Mouse (Mus musculus) neural tube, embryonic 11.5 days (tissue): Measurements from ENCODE around the gene Cdcp1. TPM values are rescaled to one million over a fixed set of nuclear protein-coding genes. Genes with fewer than 3 reads are reported as not detected.

Experiments used
- ATAC-seq: fragments of 200-750 bp; cut with Nextera tagmentation; 2 replicates; pipeline ENCODE4 v1.8.0; 2017; ENCODE audit warnings: moderate number of reproducible peaks, mild to moderate bottlenecking, moderate TSS enrichment, moderate library complexity; ENCODE audit not compliant: insufficient read depth, low FRiP score, low TSS enrichment
- DNase-seq: peaks from one replicate; pipeline ENCODE4 v3.0.0-alpha.2; 2015; ENCODE audit warnings: low spot score
- H3K27ac ChIP-seq: fragments of 300-500 bp; sonication (generic); 2 replicates; pipeline ENCODE4 v1.5.1; 2014; ENCODE audit warnings: low read depth, mild to moderate bottlenecking, low read length
- H3K27me3 ChIP-seq: fragments of 300-500 bp; sonication (generic); 2 replicates; pipeline ENCODE4 v1.6.1; 2014; ENCODE audit warnings: mild to moderate bottlenecking, low read length, mixed read lengths; ENCODE audit not compliant: control insufficient read depth, insufficient read depth
- H3K36me3 ChIP-seq: fragments of 300-500 bp; sonication (generic); 2 replicates; pipeline ENCODE4 v1.6.1; 2014; ENCODE audit warnings: mild to moderate bottlenecking, low read length, moderate library complexity, mixed read lengths; ENCODE audit not compliant: control insufficient read depth, insufficient read depth
- H3K4me1 ChIP-seq: fragments of 300-500 bp; sonication (generic); 2 replicates; pipeline ENCODE4 v1.6.1; 2014; ENCODE audit warnings: low read length, mixed read lengths; ENCODE audit not compliant: control insufficient read depth, insufficient read depth
- H3K4me2 ChIP-seq: fragments of 300-500 bp; sonication (generic); 2 replicates; pipeline ENCODE4 v1.6.1; 2014; ENCODE audit warnings: low read depth, mild to moderate bottlenecking, moderate library complexity
- H3K4me3 ChIP-seq: fragments of 300-500 bp; sonication (generic); 2 replicates; pipeline ENCODE4 v1.5.1; 2014; ENCODE audit warnings: low read depth, low read length
- H3K9ac ChIP-seq: fragments of 300-500 bp; sonication (generic); 2 replicates; pipeline ENCODE4 v1.6.1; 2014; ENCODE audit warnings: mild to moderate bottlenecking, low read length
- H3K9me3 ChIP-seq: fragments of 300-500 bp; sonication (generic); 2 replicates; pipeline ENCODE4 v1.6.1; 2016; ENCODE audit warnings: low read length; ENCODE audit not compliant: control insufficient read depth
- WGBS: fragments of 180-500 bp; shearing (Covaris S2); extraction: QIAGEN DNeasy Blood & Tissue Kit; methylation state at CpG from one replicate; pipeline ENCODE4 v1.1.7; 2014; 5-methylcytosine and 5-hydroxymethylcytosine counted together
- polyA plus RNA-seq: library from polyadenylated mRNA; unstranded; fragments of >200 nt; fragmentation: Nextera tagmentation; extraction: Ambion mirVana; gene quantifications from 2 replicates; pipeline ENCODE4 v1.2.1, GENCODE M21; 2014

The Cdcp1 gene
- 0.58 and 0.89 TPM in 2 replicates for polyA plus RNA-seq

- Histone ChIP-seq H3K4me1 (no peaks in the 10 kb centered on the region), H3K27me3 (peaks cover 13% of the 10 kb centered on the region), H3K9ac (no peak within 1 kb of the TSS), H3K27ac (no peak within 1 kb of the TSS), H3K36me3 (no peaks in the 10 kb centered on the region), H3K9me3 (no peaks in the 10 kb centered on the region), H3K4me2 (peak within 1 kb of the TSS; percentile 23), H3K4me3 (no peak within 1 kb of the TSS)
- no peak for DNase-seq
- ATAC-seq, result no peak
- 8% methylated on average over 34 of the region's 45 CpGs for WGBS
Observed at GRCm38 (mm10) chr9:123215621-123216440, at the start of gene Cdcp1. Cdcp1 (minus strand) TSS chr9:123216038.

DNA sequence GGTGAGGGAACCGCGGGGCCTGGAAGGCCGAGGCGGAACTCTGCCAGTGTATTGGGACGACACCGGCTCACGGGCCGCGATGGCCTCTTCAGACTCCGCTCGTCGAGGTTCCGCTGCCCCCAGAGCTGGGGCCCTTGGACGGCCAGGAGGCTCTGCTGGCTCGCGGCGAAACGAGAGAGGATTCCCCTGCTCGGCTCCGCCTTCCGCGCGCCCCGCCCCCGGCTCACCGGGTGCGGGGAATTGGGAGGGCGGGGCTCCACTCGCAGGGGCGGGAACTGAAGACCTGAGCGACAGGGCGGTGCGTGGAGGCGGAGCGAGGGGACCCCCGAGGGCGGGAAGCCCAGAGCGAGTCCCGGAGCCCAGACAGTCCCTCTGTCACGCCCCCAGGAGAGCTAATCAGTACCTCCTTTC is 44.8 kb upstream of the Cdcp1 start, which contains the start of gene Tmem158:
Gene Tmem158, minus strand, starts transcription at position 154 of the 411 bp plus-strand sequence.
- H3K4me1 ChIP-seq, result no peaks in the 10 kb centered on the region; the same call in 1 of the 2 replicates
- H3K27me3 ChIP-seq, result 0 out of 2 replicates have a peak, but pooled peaks cover 5% of the 10 kb centered on the region
- no peaks in the 10 kb centered on the region for H3K9me3 ChIP-seq
- no peaks in the 10 kb centered on the region for H3K36me3 ChIP-seq
- H3K4me3 ChIP-seq, result peak within 1 kb of the TSS; percentile 66
- H3K4me2 ChIP-seq, result peak within 1 kb of the TSS; percentile 96
- peak; percentile 89 for ATAC-seq
- 0 out of 2 replicates have a peak within 1 kb of the TSS, but pooled peaks have one; percentile 27 for H3K27ac ChIP-seq
- peak; percentile 92 for DNase-seq
- peak within 1 kb of the TSS; percentile 74 for H3K9ac ChIP-seq
- 1% methylated on average over 34 of the region's 40 CpGs for WGBS

DNA sequence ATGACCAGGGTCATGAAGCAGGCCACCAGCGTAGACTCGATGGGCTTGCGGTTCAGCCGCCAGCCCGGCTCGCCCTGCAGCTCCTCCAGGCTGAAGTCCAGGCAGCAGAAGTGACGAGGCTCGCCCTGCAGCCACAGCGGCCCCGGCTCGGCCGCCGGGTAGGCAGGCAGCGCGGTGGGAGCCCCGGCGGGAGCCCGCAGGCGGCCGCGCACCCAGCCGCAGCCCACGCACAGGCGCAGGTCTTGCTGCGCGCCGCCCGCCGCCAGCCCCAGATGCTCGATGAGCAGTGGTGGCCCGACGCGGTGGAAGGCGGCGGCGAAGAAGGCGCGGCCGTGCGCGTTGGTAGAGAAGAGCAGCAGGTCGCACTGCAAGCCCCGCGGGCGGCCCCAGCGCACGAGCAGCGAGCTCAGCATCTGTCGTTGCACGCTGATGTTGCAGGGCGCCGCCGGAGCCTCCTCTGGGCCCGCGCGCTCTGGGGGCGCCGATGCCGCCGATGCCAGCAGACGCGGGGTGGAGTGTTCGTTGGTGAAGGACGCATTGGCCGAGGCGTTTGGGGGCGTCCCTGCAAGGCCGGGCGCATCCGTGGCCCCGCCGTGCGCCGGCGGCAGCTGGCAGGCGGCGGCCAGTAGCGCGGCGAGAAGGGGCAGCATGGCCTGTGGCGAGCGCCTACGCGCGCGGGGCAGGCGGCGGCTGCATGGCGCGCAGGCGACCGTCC is 44.2 kb upstream of the Cdcp1 start:
- Histone ChIP-seq H3K9ac (peak overlapping the region; percentile 74), H3K4me3 (peak overlapping the region; percentile 66), H3K27me3 (0 out of 2 replicates have a peak, but pooled peaks cover 5% of the 10 kb centered on the region), H3K9me3 (no peaks in the 10 kb centered on the region), H3K4me2 (peak overlapping the region; percentile 96), H3K4me1 (no peaks in the 10 kb centered on the region; the same call in 1 of the 2 replicates), H3K27ac (0 out of 2 replicates have a peak overlapping the region, but pooled peaks have one; percentile 27), H3K36me3 (no peaks in the 10 kb centered on the region)
- DNase-seq, result peak; percentile 63
- ATAC-seq, result peak; percentile 79
- WGBS, result under 1% methylated on average over 76 of the region's 92 CpGs

- DNase-seq (peak; percentile 89), ATAC-seq (no peak; the same call in none of the 2 replicates)
- Histone ChIP-seq H3K27me3 (0 out of 2 replicates have a peak, but pooled peaks cover 5% of the 10 kb centered on the region), H3K36me3 (no peaks in the 10 kb centered on the region), H3K9me3 (no peaks in the 10 kb centered on the region), H3K4me3 (peak overlapping the region; percentile 66), H3K9ac (peak overlapping the region; percentile 74), H3K27ac (0 out of 2 replicates have a peak overlapping the region, but pooled peaks have one; percentile 1), H3K4me2 (peak overlapping the region; percentile 96), H3K4me1 (no peaks in the 10 kb centered on the region; the same call in 1 of the 2 replicates)
- under 1% methylated on average over 45 of the region's 45 CpGs for whole genome bisulfite sequencing
Observed at GRCm38 (mm10) chr9:123259461-123259895, 43.6 kb upstream of the Cdcp1 start.

- H3K9me3 ChIP-seq, result no peaks in the 10 kb centered on the region
- H3K4me1 ChIP-seq, result no peaks in the 10 kb centered on the region; the same call in 1 of the 2 replicates
- 0 out of 2 replicates have a peak, but pooled peaks cover 5% of the 10 kb centered on the region for H3K27me3 ChIP-seq
- no peak overlapping the region for H3K4me2 ChIP-seq
- no peak overlapping the region for H3K9ac ChIP-seq
- no peaks in the 10 kb centered on the region for H3K36me3 ChIP-seq
- DNase-seq (no peak), ATAC-seq (no peak)
- no peak overlapping the region for H3K4me3 ChIP-seq
- 26% methylated on average over 10 of the region's 10 CpGs for WGBS
- no peak overlapping the region for H3K27ac ChIP-seq
Observed at GRCm38 (mm10) chr9:123258796-123259195, 43.0 kb upstream of the Cdcp1 start.

DNA sequence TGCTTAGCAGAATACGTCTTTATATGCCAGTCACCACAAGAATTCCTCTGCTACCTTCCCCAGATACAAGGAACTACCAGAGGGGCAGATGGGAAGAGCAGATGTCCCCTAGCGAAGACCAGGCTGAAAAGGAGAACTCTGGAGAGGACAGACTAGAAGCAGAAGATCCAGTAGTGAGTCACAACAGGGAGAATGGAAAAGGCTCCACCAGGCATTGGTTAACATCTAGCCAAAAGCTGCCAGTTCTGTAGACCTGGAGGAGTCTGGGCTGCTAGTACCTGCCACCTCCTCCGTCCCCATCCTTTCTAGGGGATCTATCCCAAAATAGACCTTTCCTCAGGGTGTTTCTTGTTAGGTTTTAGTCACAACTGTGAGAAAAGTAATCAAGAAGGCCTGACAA is 39.9 kb upstream of the Cdcp1 start:
- Histone ChIP-seq H3K4me3 (no peak overlapping the region), H3K27me3 (0 out of 2 replicates have a peak, but pooled peaks cover 5% of the 10 kb centered on the region), H3K27ac (no peak overlapping the region), H3K4me1 (no peaks in the 10 kb centered on the region; the same call in 1 of the 2 replicates), H3K4me2 (no peak overlapping the region), H3K9me3 (no peaks in the 10 kb centered on the region), H3K36me3 (no peaks in the 10 kb centered on the region), H3K9ac (no peak overlapping the region)
- DNase-seq, result no peak
- ATAC-seq, result no peak
- WGBS, result 78% methylated on average over 3 of the region's 3 CpGs

DNA sequence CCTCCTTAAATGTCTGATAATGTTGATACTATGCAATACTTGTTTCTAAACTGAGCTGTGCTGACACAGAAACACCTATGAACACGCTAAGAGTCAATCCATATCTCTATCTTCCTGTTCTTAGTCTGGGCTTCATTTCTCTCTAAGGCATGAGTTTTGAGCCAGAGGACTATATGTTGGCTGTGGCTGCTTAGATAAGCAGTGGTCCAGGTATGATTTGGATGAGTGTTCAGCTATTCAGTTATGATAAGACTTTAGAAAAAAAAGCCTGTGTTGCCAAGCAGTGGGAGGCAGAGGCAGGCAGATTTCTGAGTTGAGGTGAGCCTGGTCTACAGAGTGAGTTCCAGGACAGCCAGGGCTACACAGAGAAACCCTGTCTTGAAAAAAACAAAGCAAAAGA is 32.2 kb upstream of the Cdcp1 start:
- Histone ChIP-seq H3K9ac (no peak overlapping the region), H3K36me3 (no peaks in the 10 kb centered on the region), H3K9me3 (no peaks in the 10 kb centered on the region), H3K4me1 (no peaks in the 10 kb centered on the region), H3K4me3 (no peak overlapping the region), H3K27me3 (no peaks in the 10 kb centered on the region), H3K4me2 (no peak overlapping the region), H3K27ac (no peak overlapping the region)
- 82% methylated on average over 1 of the region's 1 CpGs for WGBS
- ATAC-seq (no peak), DNase-seq (no peak)

DNA sequence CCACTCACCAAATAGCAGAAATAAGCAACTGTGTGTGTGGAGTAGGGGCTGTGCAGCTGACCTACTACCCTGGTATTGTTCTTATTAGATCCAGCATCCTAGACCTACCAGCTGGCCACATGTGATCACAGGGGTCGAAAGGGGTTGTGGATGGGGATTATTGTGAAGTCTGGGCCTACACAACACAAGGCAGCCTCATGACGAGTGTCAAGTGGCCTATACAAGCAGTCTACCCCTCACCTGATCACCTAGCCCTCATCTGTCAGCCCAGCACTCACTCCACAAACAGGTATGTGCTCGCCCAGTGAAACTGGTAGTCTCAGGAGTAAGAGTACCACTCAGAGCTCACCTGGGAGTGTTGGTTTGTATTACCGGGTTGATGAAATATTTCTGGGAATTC is 29.3 kb upstream of the Cdcp1 start:
- Histone ChIP-seq H3K9me3 (no peaks in the 10 kb centered on the region), H3K4me2 (no peak overlapping the region), H3K27ac (no peak overlapping the region), H3K4me3 (no peak overlapping the region), H3K9ac (no peak overlapping the region), H3K27me3 (no peaks in the 10 kb centered on the region), H3K4me1 (no peaks in the 10 kb centered on the region), H3K36me3 (no peaks in the 10 kb centered on the region)
- ATAC-seq, result no peak
- 77% methylated on average over 4 of the region's 4 CpGs for WGBS
- no peak for DNase-seq
